Mouse (Mus musculus) 3T3-L1 (cell line): ENCODE data around the gene Sdccag8.
"Not testable (repeated sequence)": the region's sequence is repeated elsewhere in the genome, so short reads cannot be mapped to it uniquely, and the experiment has no call there.

Experiments
- DNase-seq: peaks from one replicate; pipeline ENCODE4 v3.0.0-alpha.2; 2015; ENCODE audit warnings: low read depth, low spot score

Gene Sdccag8

GRCm38 (mm10) chr1:176827945-176828485 is 13.6 kb downstream of the Sdccag8 start:
- DNase-seq = no peak

DNA sequence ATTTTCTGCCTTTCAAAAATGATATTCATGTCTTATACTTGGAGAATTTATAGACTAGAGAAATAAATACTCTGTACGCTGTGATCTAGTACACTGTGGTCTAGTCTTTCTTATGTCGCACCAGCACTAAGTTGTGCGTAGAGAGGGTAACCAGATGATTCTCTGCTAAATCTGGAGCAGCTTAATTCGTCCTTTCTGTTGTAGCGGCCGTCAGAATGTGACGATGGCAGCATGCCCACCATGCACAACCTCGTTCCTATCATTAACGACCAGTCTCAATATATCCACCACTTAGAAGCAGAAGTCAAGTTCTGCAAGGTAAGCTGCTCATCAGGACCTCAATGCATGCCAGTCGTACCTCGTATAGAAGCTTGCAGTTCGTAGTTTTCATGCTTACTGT is 14.2 kb downstream of the Sdccag8 start:
- no peak for DNase-seq

DNA sequence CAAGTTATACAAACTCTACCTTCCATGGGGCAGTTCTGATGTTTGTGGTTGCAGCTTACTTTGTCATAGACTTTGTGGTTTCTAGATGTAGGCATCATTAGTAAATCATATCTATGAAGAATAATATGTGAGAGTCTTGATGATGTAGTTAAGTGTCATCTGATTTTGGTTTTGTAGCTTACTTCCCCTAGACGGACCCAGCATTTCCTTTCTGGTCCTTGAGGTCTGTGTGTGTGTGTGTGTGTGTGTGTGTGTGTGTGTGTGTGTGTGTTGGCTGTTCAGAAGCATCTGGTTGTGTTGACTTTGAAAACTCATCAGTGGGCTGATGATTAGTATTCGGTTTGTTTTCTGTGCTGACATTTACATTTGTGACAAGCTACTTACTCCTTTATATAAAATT is 17.6 kb downstream of the Sdccag8 start:
- no peak for DNase-seq

GRCm38 (mm10) chr1:176832607-176833006 is 18.1 kb downstream of the Sdccag8 start:
- DNase-seq = peak; percentile 62

DNA sequence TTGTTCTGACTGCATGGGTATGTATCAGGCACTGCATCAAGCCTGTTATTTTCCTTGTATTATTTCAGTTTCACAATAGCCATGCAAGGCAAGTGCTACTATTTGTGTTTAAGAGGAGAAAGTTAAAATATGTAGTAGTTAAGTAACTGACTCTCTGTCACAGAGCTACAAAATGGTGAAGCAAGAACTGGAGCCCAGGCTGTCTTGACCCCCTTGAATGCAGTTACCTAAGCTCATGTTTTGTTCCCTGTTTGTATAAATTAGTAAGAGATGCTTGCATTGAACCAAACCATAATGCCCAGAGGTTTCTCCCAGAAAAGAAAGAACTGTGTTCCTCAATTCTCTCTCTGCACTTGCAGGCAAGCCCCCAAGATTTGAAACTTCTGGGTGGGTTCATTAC is 18.8 kb downstream of the Sdccag8 start:
- DNase-seq = no peak

GRCm38 (mm10) chr1:176833948-176834347 is 19.5 kb downstream of the Sdccag8 start:
- DNase-seq = peak; percentile 64

DNA sequence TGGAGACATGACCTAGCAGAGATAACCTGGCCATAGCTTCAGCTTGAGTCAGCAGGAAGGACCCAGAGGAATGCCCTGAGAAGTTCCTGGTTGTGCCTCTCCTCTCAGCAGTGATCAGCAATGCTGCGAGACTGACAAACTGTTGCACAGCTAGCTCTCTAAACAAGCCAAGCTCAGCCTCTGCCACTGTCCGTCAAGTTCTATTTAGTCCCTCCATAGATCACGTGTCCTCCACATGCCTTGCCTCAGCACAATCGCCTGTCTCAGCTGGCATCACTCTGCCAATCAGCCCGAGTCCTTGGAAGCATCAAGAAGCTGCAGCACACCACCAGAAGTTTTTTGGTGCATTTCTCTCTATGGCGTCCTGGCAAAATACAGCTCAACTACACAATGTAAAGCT is 20.4 kb downstream of the Sdccag8 start:
- peak; percentile 43 for DNase-seq

DNA sequence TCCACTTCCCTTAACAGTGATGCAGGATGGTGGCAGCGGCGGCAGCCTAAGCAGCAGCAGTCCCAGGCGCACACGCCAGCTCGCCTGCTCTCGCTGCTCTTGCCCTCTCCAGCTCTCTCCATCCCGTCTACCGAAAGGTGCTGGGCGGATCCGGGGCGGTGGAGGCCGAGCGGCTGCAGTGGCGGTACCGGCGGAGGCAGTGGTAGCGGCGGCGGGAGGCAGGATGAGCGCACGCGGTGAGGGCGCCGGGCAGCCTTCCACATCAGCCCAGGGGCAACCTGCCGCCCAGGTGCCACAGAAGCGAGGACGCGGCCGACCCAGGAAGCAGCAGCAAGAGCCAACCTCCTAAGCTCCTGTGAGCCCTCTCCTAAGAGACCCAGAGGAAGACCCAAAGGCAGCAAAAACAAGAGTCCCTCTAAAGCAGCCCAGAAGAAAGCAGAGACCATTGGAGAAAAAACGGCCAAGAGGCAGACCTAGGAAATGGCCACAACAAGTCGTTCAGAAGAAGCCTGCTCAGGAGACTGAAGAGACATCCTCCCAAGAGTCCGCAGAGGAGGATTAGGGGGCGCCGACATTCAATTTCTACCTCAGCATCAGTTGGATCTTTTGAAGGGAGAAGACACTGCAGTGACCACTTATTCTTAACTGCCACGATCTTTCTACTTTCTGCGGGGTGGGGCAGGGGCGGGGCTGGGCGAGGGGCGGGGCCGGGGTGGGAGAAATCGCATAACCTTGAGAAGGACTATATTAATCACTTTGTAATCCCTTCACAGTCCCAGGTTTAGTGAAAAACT is 21.2 kb downstream of the Sdccag8 start:
- DNase-seq = no peak

DNA sequence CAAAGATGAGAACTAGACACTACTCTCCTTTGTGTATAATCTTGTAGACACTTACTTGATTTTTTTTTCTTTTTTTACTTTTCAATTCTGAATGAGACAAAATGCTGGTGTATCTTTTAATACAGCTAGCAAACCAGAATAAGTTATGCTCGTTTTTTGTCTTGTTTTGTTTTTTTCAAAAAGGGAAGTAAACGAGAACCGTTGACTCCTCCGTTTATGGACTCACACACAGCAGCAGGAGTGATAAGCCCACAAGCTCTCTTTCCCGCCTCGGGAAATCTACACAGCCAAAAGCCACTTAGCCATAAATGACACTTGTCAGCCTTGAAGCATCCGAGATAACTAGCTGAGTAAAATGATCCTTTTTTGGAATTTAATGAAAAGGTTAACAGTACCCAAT is 22.1 kb downstream of the Sdccag8 start:
- not testable (repeated sequence) for DNase-seq

GRCm38 (mm10) chr1:176845082-176845977 is 30.9 kb downstream of the Sdccag8 start:
- no peak for DNase-seq

- DNase-seq = peak; percentile 39
Measured at GRCm38 (mm10) chr1:176847118-176847859, 32.8 kb downstream of the Sdccag8 start.

GRCm38 (mm10) chr1:176848613-176849290 is 34.3 kb downstream of the Sdccag8 start:
- DNase-seq = no peak

GRCm38 (mm10) chr1:176849377-176849776 is 34.9 kb downstream of the Sdccag8 start:
- no peak for DNase-seq

DNA sequence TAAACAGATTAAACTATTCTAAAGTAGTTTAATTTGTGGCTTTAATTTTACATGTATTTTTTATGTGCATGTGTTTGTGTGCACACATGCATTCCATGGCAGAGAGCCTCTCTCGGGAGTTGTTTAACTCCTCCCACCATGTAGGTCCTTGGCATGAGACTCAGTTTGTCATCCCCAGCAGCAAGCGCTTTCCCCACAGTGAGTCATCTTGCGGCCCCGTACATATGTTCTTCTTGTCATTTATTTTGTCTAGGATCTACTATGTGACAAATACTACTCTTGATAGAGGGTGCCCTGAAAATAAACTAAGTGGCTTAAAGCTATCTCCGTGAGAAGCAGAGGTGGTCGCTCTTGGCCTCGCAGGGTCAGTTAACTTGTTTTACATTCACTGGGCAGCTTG is 36.9 kb downstream of the Sdccag8 start:
- peak; percentile 68 for DNase-seq

DNA sequence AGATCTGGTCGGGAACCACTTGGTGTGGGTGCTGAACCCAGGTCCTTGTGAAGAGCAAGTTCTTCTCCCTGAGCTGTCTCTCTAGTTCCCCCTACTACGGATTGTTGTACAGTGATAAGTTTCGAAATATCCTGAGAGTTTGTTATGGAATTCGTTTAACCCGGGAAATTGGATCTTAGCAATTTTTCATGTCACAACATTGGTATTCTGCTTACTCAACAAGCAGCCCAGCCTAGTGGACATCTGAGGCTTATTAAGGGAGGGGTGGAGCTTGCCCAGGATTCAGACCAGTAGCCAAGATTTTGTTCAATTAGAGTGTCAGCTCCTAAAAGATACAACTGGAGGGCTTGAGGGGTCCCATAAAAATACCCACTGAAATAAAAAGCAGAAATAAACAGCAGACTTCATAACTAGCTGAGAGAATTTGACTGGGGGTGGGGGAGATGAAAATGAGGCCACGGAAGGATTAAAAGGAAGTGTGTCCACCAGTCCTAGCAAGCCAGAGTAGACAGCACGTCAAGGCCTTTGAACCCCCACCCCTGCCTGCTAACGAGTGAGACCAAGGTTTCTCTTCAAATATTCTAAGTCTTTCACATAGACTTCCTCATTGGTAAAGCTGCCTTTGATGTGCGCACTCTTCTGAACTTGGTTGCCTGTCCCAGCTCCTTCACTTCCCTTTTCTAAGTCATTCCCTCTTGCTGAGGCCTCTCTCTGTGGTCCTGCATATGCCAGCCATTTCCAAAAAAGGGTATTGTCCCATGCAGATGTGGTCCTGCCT is 38.5 kb downstream of the Sdccag8 start:
- DNase-seq = peak; percentile 61

GRCm38 (mm10) chr1:176861981-176862644 is 47.7 kb downstream of the Sdccag8 start:
- DNase-seq = peak; percentile 91

- DNase-seq = no peak
Measured at GRCm38 (mm10) chr1:176870501-176870900, 56.0 kb downstream of the Sdccag8 start.

- no peak for DNase-seq
Measured at GRCm38 (mm10) chr1:176871975-176872374, 57.5 kb downstream of the Sdccag8 start.

GRCm38 (mm10) chr1:176873463-176873862 is 59.0 kb downstream of the Sdccag8 start:
- no peak for DNase-seq

DNA sequence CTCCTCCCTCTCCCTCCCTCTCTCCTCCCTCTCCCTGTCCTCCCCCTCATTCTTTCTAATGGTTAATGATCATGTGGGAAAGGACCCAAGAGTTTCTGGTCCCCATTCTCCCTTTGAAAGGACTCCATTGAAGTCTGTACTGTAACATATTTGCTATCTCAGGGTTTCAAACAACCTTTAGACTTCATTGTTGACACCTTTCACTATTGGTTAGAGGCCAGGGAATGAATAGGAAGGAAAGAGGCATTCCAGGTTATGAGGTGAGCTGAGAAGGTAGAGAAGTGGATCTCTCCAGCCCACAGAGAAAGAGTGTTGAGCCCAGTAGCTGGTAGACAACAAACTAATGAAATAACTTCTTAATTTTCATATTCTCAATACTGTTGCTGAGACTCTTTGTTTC is 59.7 kb downstream of the Sdccag8 start:
- DNase-seq = no peak
